Mouse (Mus musculus): ENCODE data around the gene Catsper1.
"Not testable (repeated sequence)": the region's sequence is repeated elsewhere in the genome, so short reads cannot be mapped to it uniquely, and the experiment has no call there.

The Catsper1 gene

GRCm38 (mm10) chr19:5335441-5335840 is at the start of gene Catsper1:
Gene Catsper1, plus strand, starts transcription at chr19:5335741.
- no peak for DNase-seq (ENCODE audit: low spot score in 2 of 2)

GRCm38 (mm10) chr19:5294972-5295735 is 40.4 kb upstream of the Catsper1 start, which contains the start of gene Sf3b2:
Gene Sf3b2, minus strand, starts transcription at chr19:5295455.
- DNase-seq (ENCODE audit: low spot score in 2 of 2): peak; percentile 88 to 97

GRCm38 (mm10) chr19:5295736-5296075 is 39.8 kb upstream of the Catsper1 start:
- no peak for DNase-seq (ENCODE audit: low spot score in 2 of 2)

DNA sequence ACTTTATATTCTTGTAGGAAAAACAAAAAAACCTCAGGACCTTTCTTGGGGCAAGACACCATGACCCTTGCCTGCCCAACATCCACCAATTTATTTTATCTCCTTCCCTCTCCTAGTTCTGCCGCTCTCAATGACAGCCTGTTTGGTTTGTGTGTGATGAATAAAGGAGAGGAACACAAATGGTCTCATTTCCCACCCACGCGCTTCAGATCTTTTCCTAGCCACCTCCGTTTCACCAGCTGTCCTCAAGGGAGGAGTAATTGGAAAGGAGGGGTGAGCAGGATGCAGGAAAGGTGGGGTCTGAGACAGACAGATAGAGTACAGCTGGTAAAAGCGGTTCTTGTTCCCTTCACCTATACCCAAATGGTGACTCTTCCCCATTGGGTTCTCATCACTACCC is 38.9 kb upstream of the Catsper1 start:
- peak in 1 of 2 experiments; percentile 11 for DNase-seq (ENCODE audit: low spot score in 2 of 2)

DNA sequence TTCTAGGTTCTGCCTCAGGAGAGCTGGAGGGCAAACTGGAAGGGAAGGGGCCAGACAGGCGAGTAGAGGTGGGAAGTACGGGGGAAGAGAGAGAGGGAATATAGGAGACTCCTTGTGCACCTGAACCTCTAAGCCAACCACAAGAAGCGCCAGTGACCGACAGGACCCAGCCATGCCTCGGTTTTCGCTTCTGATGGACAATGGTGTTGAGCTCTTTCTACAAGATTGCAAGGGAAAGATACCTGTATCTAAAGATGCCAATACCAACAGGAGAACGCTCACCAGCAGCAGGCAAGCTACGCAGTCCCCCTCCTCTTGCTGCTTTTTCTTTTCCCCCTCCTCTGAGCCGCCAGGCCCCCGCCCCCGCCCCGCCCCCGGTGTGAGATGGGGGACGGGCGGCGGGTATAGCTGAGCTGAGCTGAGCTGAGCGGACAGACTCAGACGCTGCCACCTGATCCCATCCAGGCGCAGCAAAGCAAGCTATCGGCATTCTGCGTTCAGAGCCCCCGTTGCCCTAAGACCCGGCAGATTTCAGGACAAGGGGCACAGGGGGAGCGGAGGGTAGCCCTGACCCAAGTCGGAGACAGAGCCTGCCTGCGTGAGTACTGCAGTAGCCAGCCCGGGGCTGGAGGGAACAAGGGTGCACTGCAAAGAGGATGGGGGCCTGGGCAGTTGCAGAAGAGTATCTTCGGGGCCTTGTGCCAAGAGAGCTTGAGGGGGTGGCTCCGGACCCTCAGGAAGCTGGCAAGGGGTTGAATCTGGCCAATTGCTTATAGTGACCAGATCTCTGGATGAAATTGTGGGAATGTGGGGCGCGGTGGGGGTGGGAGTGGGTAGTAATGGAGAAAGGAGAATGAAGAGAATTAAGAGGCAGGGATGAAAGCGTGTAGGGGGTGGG is 37.4 kb upstream of the Catsper1 start, which contains the start of gene Gal3st3:
TSS of gene Gal3st3 (plus strand) at position 429 of the 898 bp plus-strand sequence.
- DNase-seq (ENCODE audit: low spot score in 2 of 2): no peak

DNA sequence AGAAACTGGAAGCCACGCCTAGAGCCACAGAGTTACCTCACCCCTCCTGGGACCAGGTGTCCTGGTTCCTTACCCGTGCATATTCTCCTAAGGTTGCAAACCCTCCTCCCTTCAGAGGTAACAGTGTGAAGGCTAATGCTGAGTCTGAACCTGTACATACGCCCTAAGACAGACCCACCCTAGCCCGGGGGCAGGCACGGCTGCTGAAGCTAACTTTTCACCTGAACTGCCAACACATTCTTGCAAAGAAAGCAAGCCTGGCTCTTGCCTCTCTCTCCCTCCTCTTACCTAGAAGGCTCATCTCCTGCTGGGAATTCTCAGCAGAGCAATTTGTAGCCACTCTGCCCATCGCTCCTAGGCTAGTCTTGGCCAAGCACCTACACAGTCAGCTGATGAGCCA is 35.0 kb upstream of the Catsper1 start:
- no peak for DNase-seq (ENCODE audit: low spot score in 2 of 2)

DNA sequence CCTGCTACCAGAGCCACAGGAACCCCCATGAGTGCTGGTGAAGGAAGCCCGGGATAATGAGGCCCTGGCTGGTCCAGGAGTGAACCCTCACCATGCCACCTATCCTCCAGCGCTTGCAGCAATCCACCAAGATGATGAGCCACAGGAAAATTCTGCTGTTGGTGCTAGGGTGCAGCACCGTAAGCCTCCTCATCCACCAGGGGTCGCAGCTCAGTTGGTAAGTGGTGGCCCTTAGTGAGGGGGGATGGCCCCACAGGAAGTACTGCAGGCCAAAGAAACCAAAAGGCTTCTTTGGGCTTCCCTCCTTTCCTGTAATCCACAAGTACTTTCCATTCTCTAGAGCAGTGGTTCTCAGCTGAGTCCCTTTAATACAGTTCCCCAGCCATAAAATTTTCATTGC is 33.1 kb upstream of the Catsper1 start:
- DNase-seq (ENCODE audit: low spot score in 2 of 2): peak; percentile 39 to 84

DNA sequence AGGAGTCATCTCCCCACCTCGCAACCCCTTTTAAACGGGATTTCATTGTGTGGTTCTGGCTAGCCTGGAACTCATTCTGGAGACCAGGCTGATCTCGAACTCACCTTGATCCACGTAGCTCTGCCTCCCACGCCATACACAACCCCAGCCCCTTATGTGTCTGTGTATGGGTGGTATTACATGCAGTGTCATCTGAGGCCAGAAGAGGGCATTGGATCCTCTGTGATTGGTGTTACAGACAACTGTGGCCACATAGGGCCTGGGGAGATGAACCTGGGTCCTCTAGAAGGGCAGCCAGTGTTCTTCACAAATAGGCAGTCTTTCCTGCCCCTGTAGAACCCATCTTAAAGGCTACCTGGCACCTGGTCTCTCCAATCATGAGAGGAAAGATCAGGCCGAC is 29.3 kb upstream of the Catsper1 start:
- DNase-seq (ENCODE audit: low spot score in 2 of 2): no peak

DNA sequence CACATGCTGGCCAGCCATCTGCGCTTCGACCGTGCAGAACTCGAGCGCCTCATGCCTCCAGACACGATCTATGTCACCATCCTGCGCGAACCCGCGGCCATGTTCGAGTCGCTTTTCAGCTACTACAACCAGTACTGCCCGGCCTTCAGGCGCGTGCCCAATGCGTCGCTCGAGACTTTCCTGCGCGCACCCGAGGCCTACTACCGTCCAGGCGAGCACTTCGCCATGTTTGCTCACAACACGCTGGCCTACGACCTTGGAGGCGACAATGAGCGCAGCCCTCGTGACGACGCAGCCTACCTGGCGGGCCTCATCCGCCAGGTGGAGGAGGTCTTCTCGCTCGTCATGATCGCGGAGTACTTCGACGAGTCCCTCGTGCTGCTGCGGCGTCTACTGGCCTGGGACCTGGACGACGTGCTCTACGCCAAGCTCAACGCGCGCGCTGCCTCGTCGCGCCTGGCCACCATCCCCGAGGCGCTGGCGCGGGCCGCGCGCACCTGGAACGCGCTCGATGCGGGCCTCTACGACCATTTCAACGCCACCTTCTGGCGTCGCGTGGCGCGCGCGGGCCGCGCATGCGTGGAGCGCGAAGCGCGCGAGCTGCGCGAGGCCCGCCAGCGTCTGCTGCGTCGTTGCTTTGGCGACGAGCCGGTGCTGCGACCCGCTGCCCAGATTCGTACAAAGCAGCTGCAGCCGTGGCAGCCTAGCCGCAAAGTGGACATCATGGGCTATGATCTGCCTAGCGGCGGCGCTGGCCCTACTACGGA is 28.4 kb upstream of the Catsper1 start:
- peak in 1 of 2 experiments; percentile 26 for DNase-seq (ENCODE audit: low spot score in 2 of 2)

DNA sequence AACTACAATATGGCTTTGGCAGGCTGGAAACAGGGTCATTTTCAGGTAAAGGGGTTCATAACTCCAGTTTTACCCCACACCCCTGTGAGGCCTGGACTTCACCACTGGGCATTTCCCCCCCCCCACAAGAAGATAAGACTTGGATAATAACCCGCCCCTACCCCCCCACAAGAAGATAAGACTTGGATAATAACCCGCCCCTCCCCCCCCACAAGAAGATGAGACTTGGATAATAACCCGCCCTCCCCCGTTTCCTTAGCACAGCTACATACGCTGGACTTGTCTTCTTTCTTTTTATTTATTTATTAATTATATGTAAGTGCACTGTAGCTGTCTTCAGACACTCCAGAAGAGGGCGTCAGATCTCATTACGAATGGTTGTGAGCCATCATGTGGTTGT is 26.5 kb upstream of the Catsper1 start:
- DNase-seq (ENCODE audit: low spot score in 2 of 2): no peak

DNA sequence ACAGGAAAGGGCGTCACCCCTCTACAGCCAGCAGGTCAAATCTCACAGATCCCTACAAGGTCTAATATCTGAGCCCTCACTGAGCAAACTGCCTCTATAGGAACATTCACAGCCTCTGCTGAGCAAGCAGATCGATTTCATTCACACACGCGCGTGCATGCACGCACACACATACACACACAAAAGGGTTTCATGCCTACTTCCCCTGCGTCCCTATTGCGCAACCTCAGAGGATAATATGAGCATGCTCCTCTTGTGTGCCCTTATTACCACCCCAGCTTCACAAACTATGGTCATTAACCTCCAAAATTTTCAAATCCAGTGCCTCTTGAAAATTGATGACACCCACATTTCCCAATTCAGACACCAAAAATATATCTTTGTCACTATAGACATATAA is 22.4 kb upstream of the Catsper1 start:
- no peak for DNase-seq (ENCODE audit: low spot score in 2 of 2)

DNA sequence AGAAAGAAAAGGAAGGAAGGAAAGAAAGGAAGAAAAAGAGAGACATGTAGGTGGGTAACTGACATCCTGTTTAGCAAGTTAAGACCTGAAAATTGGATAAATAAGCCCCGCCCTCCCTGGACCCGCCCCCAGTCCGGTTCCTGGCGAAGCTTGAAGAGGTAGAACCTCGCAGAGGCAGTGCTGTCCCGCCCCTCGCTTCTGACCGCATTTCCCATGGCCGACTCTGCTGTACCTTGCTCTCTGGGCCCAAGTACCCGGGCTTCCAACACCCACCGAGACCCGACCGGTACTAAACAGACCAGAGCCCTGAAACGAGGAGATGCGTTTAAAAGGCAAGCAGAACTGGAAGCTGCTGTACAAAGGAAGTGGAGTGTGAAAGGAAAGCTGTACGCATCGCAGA is 11.7 kb upstream of the Catsper1 start:
- peak in 1 of 2 experiments; percentile 52 for DNase-seq (ENCODE audit: low spot score in 2 of 2)

DNA sequence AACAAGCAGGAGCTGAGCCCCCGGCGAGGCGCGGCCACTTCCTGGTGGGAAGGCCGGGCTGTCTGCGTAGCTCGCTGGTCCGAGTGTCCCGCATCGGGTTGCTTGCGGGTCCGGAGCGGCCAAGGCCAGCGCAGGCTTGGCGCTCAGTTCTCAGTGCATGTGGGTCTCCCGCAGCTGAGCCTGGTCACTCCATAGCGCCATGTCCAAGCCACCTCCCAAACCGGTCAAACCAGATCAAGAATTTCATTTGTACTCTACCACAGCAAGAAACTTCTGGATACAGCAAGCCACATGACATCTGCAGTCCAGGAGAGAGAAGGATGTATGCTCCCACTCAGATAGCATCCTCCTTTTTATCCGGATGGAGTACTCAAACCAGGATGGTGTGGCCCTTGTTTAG is 7.6 kb upstream of the Catsper1 start:
- DNase-seq (ENCODE audit: low spot score in 2 of 2): no peak

DNA sequence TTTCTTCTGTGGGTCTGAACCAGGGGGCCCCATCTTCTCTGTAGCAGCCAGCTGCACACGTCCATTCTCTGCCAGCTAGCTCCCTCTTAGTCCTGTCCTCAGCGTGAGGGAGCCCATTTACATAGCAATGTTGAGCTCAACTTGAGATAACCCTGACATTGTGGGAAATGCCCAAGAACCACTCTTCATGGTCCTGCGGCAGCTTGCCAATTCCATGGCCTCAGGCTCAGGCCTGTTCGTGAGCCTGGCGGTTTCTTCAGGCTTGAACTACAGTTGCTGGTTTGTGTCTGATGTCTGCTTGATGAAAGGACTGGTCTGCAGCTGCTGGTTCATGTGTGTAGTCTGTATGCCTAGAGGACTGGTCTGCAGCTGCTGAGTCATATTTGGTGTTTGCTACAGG is 800 bp upstream of the Catsper1 start:
- no peak for DNase-seq (ENCODE audit: low spot score in 2 of 2)

GRCm38 (mm10) chr19:5337975-5338374 is 2.4 kb downstream of the Catsper1 start:
- peak; percentile 71 to 85 for DNase-seq (ENCODE audit: low spot score in 2 of 2)

DNA sequence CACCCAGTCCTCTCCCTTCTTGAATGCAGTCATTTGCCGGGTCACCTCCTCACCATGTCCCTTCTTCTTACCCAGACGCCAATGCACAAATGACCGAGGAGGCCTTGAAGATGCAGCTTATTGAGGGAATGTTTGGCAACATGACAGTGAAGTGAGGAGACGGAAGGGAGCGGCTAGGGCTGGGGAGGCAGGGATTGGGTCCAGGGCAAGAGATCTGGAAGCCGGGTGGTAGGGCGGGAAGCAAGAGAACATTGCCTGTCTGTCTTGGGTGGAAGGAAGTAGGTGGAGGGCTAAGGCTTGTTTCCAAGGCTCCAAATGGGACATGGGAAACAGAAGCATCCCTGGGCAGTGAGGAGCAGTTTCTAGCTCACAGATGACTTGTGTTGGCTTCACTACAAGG is 5.8 kb downstream of the Catsper1 start:
- no peak for DNase-seq (ENCODE audit: low spot score in 2 of 2)

DNA sequence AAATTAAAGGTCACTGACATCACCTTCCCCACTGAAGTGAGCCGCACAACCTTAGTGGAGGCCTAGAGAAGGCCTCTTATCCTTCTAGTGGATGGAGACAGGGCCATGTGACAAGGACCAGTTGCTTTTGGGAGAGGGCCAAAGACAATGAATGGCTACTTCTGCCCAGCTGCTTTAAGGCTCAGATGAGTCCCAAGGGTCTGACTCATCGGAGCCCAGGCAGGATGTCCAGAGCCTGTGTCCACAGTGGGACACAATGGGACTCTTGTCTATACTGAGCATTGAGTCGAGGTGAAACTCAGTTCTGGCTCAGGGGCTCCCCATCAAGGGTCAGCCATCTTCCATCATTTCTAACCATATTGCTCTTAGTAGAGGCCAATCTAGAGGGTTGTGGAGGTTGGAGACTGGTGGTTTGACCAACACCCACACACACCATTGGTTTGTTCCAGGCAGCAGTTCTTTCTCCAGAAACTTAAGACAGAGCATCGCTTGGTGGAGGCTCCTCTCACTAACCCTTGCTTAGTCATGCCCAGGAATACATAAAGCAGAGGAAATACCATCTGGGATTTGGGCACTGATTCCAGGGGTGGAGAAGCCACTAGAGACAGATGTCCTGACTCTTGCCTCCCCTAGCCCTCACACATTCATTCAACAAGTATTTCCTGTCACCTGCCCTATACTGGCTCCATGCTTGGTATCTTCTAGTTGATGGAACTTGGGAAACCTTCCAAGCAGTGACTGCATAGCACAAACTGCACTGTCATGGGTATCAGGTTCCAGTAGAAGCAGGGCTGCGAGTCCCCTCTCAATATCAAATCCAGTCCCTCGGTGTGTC is 10.0 kb downstream of the Catsper1 start:
- no peak for DNase-seq (ENCODE audit: low spot score in 2 of 2)

DNA sequence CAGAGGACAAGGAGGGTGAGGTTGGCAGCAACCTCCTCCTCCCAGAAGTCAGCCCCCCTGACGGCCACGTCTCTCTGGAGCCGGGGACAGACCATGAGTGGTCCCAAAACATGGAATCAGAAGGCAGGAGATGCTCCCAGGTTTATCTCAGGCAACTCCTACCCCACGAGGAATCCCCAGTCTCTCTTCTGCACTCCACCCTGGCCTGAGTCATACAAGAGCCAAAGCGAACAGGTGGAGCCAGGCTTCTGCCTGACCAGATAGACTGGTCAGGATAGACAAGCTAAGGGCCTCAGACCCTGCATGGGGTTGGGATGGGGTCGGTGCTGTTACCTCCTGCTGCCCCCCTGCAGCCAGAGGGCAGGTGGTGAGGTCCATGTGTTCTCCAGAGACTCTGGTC is 12.5 kb downstream of the Catsper1 start:
- DNase-seq (ENCODE audit: low spot score in 2 of 2): no peak

GRCm38 (mm10) chr19:5348526-5349501 is 13.3 kb downstream of the Catsper1 start:
- DNase-seq (ENCODE audit: low spot score in 2 of 2): peak; percentile 20 to 23

- not testable (repeated sequence) for DNase-seq (ENCODE audit: low spot score in 2 of 2)
Observed at GRCm38 (mm10) chr19:5349502-5349873, 13.9 kb downstream of the Catsper1 start, which contains the start of gene Cst6. Gene Cst6, minus strand, starts transcription at chr19:5349574.
